Mouse (Mus musculus) limb, embryonic 10.5 days (tissue): Measurements from ENCODE around the gene Jade1. TPM values are rescaled to one million over a fixed set of nuclear protein-coding genes. Genes with fewer than 3 reads are reported as not detected.

Experiments
- DNase-seq: peaks from one replicate; pipeline ENCODE4 v3.0.0-alpha.2; 2017; ENCODE audit warnings: low spot score
- H3K27ac ChIP-seq: fragments of 300-500 bp; sonication (generic); 2 replicates; pipeline ENCODE4 v1.5.1; 2016; ENCODE audit warnings: mild to moderate bottlenecking
- H3K27me3 ChIP-seq: fragments of 300-500 bp; sonication (generic); 2 replicates; pipeline ENCODE4 v1.6.1; 2016; ENCODE audit warnings: low read depth, mild to moderate bottlenecking; ENCODE audit not compliant: poor library complexity, severe bottlenecking
- H3K36me3 ChIP-seq: fragments of 300-500 bp; sonication (generic); 2 replicates; pipeline ENCODE4 v1.6.1; 2016; ENCODE audit warnings: mild to moderate bottlenecking, moderate library complexity
- H3K4me1 ChIP-seq: fragments of 300-500 bp; sonication (generic); 2 replicates; pipeline ENCODE4 v1.6.1; 2016
- H3K4me3 ChIP-seq: fragments of 300-500 bp; sonication (generic); 2 replicates; pipeline ENCODE4 v1.5.1; 2016; ENCODE audit warnings: mild to moderate bottlenecking, moderate library complexity
- H3K9me3 ChIP-seq: fragments of 300-500 bp; sonication (generic); replicated peaks from 2 replicates; pipeline ENCODE4 v1.6.1; 2016; ENCODE audit warnings: mild to moderate bottlenecking
- WGBS: fragments of 180-500 bp; shearing (Covaris S2); methylation state at CpG from one replicate; pipeline ENCODE4 v1.1.7; 2016; 5-methylcytosine and 5-hydroxymethylcytosine counted together
- polyA plus RNA-seq: library from polyadenylated mRNA; unstranded; fragments of >200 nt; fragmentation: Nextera tagmentation; extraction: Ambion mirVana; gene quantifications from 2 replicates; pipeline ENCODE4 v1.2.1, GENCODE M21; 2016

Jade1 gene
- polyA plus RNA-seq, 1 experiment from 2014 or later, result 17.6 TPM

GRCm38 (mm10) chr3:41528291-41528969 lies 27.1 kb upstream of the Jade1 start:
- Histone ChIP-seq H3K27ac (no peak overlapping the region), H3K4me3 (no peak overlapping the region), H3K27me3 (no peaks in the 10 kb centered on the region), H3K9me3 (no peaks in the 10 kb centered on the region), H3K4me1 (peaks cover 11% of the 10 kb centered on the region), H3K36me3 (no peaks in the 10 kb centered on the region)
- no peak for DNase-seq
- 91% methylated on average over 2 of the region's 2 CpGs for whole genome bisulfite sequencing

- Histone ChIP-seq H3K4me1 (peaks cover 13% of the 10 kb centered on the region), H3K27ac (no peak overlapping the region), H3K9me3 (no peaks in the 10 kb centered on the region), H3K4me3 (no peak overlapping the region), H3K36me3 (no peaks in the 10 kb centered on the region), H3K27me3 (no peaks in the 10 kb centered on the region)
- DNase-seq, result no peak
- WGBS, result 84% methylated on average over 3 of the region's 3 CpGs
Measured at GRCm38 (mm10) chr3:41530156-41530555, 25.4 kb upstream of the Jade1 start.

- Histone ChIP-seq H3K27me3 (no peaks in the 10 kb centered on the region), H3K4me3 (no peak overlapping the region), H3K4me1 (peaks cover 13% of the 10 kb centered on the region), H3K36me3 (no peaks in the 10 kb centered on the region), H3K9me3 (no peaks in the 10 kb centered on the region), H3K27ac (no peak overlapping the region)
- 43% methylated on average over 7 of the region's 8 CpGs for WGBS
- DNase-seq, result no peak
Measured at GRCm38 (mm10) chr3:41531541-41531940, 24.0 kb upstream of the Jade1 start.

DNA sequence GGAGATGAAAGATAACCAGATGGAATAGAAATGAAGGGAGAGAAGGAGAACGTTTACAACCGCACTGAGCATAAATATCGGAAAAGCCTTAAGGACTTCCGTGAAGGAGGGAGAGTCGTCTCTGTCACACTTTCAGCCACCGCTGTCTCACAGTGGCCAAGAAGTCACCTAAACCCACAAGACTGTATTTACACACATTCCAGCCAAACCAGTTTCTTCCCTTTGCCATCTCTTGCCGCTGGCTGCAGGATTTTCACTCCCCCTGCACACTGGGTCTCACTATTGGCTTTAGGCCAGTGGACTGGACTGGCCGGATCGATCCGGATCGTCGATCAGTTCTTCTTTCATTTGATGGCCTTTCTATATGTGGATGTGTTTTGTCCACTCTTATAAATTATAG lies 23.4 kb upstream of the Jade1 start:
- no peak overlapping the region for H3K4me3 ChIP-seq
- H3K36me3 ChIP-seq, result no peaks in the 10 kb centered on the region
- H3K27me3 ChIP-seq, result no peaks in the 10 kb centered on the region
- H3K27ac ChIP-seq, result no peak overlapping the region
- peaks cover 13% of the 10 kb centered on the region for H3K4me1 ChIP-seq
- H3K9me3 ChIP-seq, result no peaks in the 10 kb centered on the region
- DNase-seq, result no peak
- WGBS, result 73% methylated on average over 12 of the region's 12 CpGs

DNA sequence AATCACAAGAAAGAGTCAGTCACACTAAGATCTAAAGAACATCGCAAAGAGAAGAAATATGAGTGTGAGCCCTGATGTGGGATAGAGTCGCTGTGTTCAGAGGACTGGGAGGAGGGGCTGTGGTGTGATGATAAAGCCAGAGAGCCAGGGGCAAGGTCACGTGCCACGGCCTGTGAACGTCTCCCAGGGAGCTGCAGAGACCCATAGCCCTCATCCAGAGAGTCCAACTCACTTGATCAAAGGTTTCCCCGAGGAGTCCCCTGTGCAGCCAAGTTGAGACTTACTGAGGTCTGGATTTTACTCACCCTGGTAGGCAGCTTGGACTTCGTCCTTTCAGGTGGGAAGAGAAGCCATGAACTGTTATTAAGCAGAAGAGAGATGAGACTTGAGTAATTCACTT lies 21.9 kb upstream of the Jade1 start:
- Histone ChIP-seq H3K4me1 (peaks cover 13% of the 10 kb centered on the region), H3K27ac (no peak overlapping the region), H3K27me3 (no peaks in the 10 kb centered on the region), H3K4me3 (no peak overlapping the region), H3K36me3 (no peaks in the 10 kb centered on the region), H3K9me3 (no peaks in the 10 kb centered on the region)
- WGBS, result 56% methylated on average over 7 of the region's 7 CpGs
- no peak for DNase-seq

- no peak for DNase-seq
- Histone ChIP-seq H3K36me3 (no peaks in the 10 kb centered on the region), H3K27ac (no peak overlapping the region), H3K4me1 (0 out of 2 replicates have a peak, but pooled peaks cover 2% of the 10 kb centered on the region), H3K27me3 (no peaks in the 10 kb centered on the region), H3K4me3 (no peak overlapping the region), H3K9me3 (no peaks in the 10 kb centered on the region)
- WGBS, result 94% methylated on average over 2 of the region's 2 CpGs
Measured at GRCm38 (mm10) chr3:41537957-41538356, 17.6 kb upstream of the Jade1 start.

DNA sequence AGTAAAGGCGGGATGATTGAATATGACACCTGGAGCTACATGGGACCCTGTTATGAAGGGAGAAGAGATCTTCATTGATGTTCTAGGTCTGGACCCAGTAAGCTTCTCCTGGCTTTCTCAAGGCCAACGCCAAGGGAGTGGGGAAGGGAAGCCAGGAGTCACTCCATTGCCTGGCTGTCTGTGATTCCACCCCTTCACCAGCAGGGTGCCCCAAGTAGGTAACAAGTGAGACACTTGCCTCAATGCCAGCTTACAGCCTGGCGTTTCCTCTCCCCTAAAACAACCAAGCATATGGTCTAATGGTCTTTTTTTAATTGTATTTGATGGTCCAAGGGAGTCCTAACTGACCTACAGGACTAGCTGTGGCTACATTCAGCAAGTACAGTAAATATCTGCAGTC lies 14.2 kb upstream of the Jade1 start:
- 81% methylated on average over 3 of the region's 3 CpGs for WGBS

DNA sequence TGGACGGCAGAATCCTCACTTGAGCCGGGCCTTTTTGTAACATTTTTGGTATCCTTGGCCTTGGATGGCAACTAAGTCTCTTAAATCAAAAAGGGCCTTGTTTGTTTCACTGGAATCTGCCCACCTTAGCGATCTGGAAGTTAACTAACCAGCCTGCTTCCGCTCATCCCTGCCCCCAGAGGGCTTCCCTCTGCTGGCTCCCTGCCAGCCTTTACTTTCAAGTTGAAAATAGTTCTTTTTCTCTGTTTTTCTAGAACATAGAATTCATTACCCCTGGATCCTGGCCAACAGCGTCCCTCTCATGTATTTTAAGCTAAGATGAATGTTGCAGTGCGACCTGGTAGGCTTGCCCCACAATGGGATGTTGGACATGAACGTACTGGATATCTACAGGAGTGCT lies 11.1 kb upstream of the Jade1 start:
- H3K27ac ChIP-seq, result no peak overlapping the region
- no peak for DNase-seq
- WGBS, result 83% methylated on average over 7 of the region's 7 CpGs

More for the DNA sequence above, 14.2 kb upstream of the Jade1 start:
- Histone ChIP-seq H3K9me3 (no peaks in the 10 kb centered on the region), H3K36me3 (no peaks in the 10 kb centered on the region), H3K4me3 (no peak overlapping the region), H3K27ac (no peak overlapping the region), H3K4me1 (no peaks in the 10 kb centered on the region), H3K27me3 (no peaks in the 10 kb centered on the region)
- DNase-seq, result no peak

DNA sequence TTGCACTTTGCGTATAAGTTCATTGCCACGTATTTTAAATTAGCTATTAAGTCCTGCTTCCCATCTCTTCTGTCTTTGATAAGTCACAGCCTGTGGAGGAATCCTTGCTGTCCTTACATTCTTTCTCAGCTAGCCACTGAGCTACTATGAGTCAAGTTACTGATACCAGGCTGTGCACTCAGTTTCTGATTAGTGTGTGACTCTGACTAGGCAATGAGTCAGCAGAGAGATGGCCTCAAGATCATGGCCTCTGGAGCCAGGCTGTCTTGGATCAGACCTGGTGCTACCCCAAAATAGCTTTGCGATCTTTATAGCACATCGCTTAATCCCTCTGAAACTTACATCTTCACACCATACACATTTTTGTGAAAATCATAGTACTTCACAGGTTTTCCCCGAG lies 8.2 kb upstream of the Jade1 start:
- no peak overlapping the region for H3K4me3 ChIP-seq
- no peaks in the 10 kb centered on the region for H3K36me3 ChIP-seq
- no peaks in the 10 kb centered on the region for H3K4me1 ChIP-seq
- H3K27me3 ChIP-seq, result no peaks in the 10 kb centered on the region
- H3K9me3 ChIP-seq, result no peaks in the 10 kb centered on the region
- DNase-seq, result no peak
- no peak overlapping the region for H3K27ac ChIP-seq
- WGBS, result 94% methylated on average over 5 of the region's 5 CpGs

More for the DNA sequence above, 11.1 kb upstream of the Jade1 start:
- Histone ChIP-seq H3K27me3 (no peaks in the 10 kb centered on the region), H3K9me3 (no peaks in the 10 kb centered on the region), H3K4me1 (no peaks in the 10 kb centered on the region), H3K4me3 (no peak overlapping the region), H3K36me3 (no peaks in the 10 kb centered on the region)

GRCm38 (mm10) chr3:41548238-41548637 lies 7.3 kb upstream of the Jade1 start:
- 81% methylated on average over 4 of the region's 4 CpGs for WGBS
- H3K4me3 ChIP-seq, result no peak overlapping the region
- no peaks in the 10 kb centered on the region for H3K4me1 ChIP-seq
- H3K36me3 ChIP-seq, result no peaks in the 10 kb centered on the region
- no peaks in the 10 kb centered on the region for H3K27me3 ChIP-seq
- no peak overlapping the region for H3K27ac ChIP-seq
- no peak for DNase-seq
- no peaks in the 10 kb centered on the region for H3K9me3 ChIP-seq

DNA sequence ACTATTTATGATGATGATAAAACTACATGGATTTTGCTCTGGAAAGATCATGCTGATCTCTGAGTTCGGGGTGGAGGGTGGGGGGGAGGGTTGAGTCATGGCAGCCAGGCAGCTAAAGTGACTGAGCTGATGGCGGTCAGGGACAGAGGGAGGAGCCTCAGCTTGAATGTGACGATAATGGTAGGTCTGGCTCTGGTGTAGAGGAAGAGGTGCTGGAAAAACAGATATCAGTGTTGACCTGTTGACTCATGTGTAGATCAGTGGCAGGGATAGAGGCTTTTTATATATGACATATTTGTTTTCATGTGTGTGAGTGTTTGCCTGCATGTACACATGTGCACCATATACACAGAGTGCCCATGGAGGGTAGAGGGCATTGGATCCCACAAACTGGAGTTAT lies 3.9 kb upstream of the Jade1 start:
- DNase-seq, result no peak
- Histone ChIP-seq H3K9me3 (no peaks in the 10 kb centered on the region), H3K4me1 (no peaks in the 10 kb centered on the region), H3K36me3 (no peaks in the 10 kb centered on the region), H3K4me3 (no peak overlapping the region), H3K27ac (no peak overlapping the region), H3K27me3 (no peaks in the 10 kb centered on the region)
- WGBS, result 77% methylated on average over 3 of the region's 3 CpGs

DNA sequence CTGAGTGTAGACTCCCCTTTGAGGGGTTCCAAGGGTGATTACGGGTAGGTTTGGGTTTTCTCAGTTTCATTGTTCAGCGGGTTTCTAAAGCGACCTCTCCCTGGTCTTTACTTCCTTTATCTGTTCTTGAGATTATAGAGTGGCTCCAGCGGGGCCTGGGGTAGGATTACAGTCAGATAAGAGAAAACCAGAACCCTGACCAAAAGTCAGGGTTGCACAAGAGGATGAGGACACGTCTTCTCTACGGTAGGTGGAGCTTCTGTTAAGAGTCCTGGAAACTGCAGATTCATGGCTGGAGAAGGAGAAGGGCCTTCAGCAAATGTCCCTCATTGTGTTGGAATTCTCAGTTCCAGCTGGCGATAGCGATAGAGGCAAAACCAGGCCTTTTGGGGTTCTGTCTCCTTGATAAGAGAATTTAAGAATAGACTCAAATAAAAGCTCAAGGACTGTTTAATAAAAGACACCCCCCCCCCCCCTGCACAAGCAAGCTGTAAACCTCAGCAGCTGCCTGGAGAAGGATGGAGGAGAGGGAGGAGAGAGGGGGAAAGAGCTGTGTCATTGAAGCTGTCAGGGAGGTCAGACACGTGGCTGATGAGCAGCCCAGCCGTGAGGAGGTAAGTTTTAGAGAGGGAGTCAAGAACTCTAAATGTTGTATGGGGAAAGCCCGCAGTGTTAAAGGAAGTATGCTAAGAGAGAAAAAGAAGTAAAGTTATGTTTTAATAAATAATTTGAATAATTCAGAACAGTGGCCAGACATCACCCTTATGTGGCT lies 2.6 kb upstream of the Jade1 start:
- no peak overlapping the region for H3K27ac ChIP-seq
- WGBS, result 68% methylated on average over 11 of the region's 11 CpGs
- H3K4me1 ChIP-seq, result no peaks in the 10 kb centered on the region
- no peaks in the 10 kb centered on the region for H3K36me3 ChIP-seq
- no peak for DNase-seq
- H3K9me3 ChIP-seq, result no peaks in the 10 kb centered on the region
- no peaks in the 10 kb centered on the region for H3K27me3 ChIP-seq
- H3K4me3 ChIP-seq, result no peak overlapping the region

GRCm38 (mm10) chr3:41553681-41554080 lies 1.9 kb upstream of the Jade1 start:
- WGBS, result 85% methylated on average over 4 of the region's 4 CpGs
- DNase-seq, result no peak
- Histone ChIP-seq H3K9me3 (no peaks in the 10 kb centered on the region), H3K27ac (no peak overlapping the region), H3K27me3 (no peaks in the 10 kb centered on the region), H3K4me3 (no peak overlapping the region), H3K4me1 (no peaks in the 10 kb centered on the region), H3K36me3 (no peaks in the 10 kb centered on the region)
